Mouse (Mus musculus) testis, postnatal 10 days (tissue): ENCODE data around the gene Hnf4a.

Experiments
- DNase-seq: peaks from one replicate; pipeline ENCODE4 v3.0.0; 2021; ENCODE audit warnings: low spot score

Hnf4a gene

DNA sequence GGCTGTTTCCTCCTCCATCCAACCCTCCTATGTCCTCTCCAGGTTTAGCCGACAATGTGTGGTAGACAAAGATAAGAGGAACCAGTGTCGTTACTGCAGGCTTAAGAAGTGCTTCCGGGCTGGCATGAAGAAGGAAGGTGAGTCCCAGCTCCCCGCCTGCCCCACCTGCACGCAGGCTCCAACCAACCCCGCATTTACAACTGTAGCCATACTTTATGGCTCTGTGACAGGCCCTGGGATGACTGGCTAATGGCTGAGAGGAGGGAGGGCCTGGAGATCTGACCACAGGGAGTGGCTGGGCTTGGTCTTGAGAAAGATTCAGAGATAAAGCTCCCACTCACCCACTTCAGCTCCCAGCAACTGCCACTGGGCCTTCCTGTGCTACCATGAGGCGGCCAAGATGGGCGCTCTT is 45.9 kb downstream of the Hnf4a start:
- DNase-seq = no peak

DNA sequence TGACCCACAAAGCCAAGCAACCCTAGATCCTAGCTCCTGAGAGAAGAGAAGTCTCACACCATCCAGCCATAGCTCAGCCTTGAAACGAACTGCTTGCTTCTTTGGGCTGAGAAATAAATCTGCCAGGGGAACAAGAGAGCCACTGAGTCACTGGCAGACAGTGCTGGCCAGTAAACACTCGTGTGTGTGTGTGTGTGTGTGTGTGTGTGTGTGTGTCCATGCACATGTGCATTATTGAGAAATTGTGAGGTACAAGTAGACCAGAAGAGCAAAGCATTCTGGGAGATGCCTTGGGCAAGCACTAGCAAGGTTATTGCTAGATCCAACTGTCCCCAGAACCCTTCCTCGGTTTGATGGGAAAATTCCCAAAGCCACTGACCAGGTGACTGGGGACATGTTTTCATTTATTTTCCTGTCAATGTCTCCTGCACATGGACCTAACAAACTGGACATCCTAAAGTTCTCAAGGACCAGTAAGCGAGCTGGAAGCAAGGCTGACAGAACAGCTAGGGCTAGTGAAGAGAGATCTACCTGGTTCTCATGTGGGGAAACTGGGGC is 47.9 kb downstream of the Hnf4a start:
- DNase-seq = no peak

DNA sequence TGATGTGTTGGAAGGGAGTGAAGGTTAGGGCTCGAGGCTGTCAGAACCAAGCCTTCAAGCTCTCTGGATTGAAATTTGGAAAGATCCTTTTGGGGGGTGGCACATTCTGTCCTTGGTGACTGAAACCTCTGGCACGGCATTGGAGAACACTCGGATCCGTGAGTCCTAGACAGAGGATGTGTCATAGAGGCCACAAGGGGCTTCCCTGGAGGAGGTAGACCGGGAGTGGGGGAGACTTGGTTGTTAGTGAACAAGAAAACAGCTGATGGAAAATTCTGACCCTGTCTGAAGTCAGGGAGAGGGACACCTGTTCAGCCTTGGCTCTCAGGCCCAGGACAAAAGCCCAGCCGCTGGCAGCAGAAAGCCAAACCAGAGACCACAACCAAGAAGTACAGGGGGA is 48.4 kb downstream of the Hnf4a start:
- DNase-seq = no peak

DNA sequence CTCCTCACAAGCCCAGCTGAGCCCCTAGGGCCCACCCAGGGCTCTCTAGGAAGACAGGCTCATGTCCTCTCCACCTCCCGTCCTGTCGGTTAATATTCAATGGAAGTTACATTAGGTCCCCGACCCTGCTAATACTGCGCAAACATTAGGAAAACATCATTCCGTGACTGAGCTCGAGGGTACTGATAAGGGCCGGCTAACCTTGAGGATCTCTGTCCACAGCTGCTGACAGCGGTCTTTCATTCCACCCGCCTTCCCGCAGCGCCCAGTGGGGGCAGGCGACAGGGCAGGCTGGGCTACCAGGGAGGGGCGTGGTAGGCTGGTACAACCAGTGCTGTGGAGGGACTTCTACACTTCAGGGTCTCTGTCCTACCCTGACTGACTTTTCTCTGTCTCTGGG is 48.8 kb downstream of the Hnf4a start:
- DNase-seq = no peak

DNA sequence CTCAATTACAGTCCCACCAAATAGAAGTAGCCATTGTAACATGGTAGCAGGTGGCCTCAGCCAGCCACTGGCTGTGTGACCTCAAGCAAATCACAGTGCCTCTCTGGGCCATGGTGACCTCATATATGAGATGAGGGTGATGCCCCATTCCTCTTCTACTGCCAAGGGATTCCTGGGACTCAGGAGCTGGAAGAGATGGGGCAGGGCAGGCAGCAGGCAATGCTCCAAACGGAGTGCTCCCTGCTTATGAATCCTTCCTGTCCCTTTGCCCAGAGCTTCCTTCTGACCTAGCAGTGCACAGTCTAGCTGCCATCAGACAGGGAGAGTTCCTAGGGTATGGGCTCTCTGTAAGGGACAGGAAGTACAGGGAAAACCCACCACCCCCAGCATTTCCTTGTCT is 51.9 kb downstream of the Hnf4a start:
- DNase-seq = no peak

DNA sequence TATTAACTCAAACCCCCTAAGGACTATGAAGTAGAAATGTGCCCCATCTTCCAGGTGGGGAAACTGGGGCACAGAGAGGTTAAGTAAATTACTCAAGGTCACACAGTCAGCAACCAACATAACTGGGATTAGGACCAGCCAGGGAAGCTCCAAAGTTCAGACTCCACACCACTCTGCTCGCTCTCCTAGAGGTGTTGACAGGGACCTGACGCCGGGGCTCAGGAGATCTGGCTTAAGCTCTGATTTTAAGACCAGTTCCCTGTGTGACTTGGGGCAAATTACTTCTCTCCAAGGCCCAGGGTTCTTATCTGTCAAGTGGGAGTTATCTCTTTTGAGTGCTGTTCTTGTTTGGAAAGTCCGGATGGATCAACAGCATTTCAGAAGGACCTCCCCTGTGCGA is 52.6 kb downstream of the Hnf4a start:
- DNase-seq = no peak

DNA sequence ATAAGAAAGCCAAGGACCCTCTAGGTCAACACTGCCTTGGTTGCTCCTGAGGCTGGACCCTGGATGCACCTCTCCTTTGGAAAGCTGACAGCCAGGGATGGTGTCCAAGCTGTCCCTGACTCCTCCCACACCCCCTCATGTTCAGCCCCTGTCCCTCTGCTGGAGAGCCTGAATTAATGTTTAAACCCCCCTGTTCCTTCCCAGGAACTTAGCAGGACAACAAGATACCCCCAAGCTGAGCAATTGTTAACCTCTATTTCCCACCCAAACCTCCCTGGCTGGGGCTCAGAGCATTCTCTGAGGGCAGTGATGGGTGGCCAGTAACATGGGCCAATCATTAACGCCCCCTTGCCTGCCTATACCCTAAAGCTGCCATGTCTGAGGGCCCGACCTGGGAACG is 53.6 kb downstream of the Hnf4a start:
- DNase-seq = no peak

DNA sequence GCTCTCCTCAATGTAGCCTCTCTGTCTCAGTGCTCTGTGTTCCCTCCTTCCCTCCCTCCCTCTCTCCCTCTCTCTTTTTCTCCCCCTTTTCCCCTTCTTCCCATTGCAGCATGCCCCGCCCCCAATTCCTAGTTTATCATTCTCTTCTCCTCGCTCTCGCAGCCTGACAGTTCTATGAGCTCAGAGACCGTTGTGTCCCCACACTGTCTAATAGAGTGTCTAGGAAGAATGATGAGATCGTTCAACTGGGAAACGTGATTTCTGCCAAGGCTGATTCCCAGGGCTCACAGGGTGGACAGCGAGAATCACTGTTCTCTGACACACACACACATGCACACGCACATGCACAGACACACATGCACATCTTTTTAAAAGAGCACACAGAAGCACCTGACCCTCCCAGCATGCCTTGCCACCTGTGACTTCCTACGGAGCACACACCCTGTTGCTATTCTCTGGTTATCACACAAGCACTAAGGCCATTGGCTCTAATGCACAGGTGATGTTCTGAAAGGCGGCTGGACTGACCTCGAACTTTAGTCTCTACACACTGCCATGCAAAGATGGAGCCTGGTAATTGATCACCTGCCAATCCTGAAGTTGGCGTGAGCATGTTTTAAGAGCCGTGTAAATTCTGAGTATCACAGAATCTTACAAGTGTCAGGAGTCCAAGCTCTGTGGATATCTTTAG is 54.8 kb downstream of the Hnf4a start:
- no peak for DNase-seq

DNA sequence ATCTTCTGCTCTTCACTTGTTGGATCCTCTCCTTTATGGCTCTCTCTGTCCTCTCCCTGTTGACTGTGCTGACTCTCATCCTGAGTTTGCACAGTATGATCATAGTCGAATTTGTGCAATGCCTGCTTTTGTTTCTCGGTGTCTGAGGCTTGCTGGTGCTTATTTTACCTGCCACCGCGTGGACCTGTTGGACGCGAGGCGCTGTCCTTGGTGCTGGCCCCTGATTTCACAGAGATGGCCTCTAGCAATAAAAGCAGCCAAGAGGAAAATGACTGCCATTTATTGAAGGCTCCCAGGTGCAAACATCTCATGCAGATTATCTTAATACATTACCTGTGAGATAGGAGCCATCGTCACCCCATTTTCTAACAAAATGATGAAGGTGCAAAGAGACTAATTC is 58.0 kb downstream of the Hnf4a start:
- peak; percentile 69 for DNase-seq

DNA sequence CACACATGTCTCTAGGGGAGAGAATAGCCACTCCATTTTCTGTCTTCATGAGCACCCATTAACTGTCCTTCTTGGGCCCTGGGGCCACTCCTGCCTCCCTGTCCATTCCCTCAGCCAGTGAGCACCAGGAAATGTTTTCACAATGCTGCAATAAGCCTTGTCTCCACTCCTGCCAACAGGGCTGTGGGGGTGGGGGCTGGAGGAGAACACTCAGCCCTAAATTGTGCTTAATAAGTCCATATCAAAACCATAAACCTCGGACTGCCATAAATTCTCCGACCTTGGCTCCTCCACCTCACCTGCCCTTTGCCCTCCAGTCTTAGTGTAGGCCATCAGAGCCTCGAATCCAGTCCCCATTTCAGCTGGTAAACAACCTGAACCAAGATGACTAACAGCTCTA is 67.7 kb downstream of the Hnf4a start:
- no peak for DNase-seq

DNA sequence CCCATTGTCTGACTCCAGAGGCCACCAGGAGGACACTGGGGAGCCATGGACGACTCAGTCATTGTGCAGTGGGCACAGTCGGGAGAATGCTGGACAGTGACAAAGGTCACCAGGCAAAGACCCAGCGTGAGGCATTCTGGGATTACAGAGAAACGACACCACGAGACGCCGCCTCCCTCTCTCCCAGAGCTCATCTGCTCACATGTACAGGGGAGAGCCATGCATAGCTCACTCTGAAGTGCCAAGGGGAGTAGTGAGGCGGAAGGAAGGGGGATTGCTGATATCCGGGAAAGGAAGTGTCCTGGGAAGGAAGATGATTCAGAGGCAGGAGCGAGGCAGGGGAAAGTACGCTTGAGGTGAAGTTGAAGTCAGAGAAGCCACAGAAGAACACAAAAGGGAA is 68.6 kb downstream of the Hnf4a start:
- DNase-seq = no peak

DNA sequence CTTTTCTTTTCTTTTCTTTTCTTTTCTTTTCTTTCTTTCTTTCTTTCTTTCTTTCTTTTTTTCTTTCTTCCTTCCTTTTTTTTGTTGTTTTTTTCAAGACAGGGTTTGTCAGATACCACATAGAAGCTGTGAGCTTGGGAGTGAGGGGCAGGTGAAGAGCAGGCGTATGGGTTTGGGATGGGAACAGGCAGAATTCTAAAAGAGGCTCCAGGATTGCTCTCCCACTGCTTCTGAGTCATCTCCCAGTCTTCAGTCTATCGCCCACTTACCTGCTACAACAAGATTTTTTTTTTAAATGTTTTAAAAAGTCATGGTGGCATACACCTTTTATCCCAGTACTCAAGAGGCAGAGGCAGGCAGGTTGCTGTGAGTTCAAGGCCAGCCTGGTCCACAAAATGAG is 71.4 kb downstream of the Hnf4a start:
- DNase-seq = no peak

DNA sequence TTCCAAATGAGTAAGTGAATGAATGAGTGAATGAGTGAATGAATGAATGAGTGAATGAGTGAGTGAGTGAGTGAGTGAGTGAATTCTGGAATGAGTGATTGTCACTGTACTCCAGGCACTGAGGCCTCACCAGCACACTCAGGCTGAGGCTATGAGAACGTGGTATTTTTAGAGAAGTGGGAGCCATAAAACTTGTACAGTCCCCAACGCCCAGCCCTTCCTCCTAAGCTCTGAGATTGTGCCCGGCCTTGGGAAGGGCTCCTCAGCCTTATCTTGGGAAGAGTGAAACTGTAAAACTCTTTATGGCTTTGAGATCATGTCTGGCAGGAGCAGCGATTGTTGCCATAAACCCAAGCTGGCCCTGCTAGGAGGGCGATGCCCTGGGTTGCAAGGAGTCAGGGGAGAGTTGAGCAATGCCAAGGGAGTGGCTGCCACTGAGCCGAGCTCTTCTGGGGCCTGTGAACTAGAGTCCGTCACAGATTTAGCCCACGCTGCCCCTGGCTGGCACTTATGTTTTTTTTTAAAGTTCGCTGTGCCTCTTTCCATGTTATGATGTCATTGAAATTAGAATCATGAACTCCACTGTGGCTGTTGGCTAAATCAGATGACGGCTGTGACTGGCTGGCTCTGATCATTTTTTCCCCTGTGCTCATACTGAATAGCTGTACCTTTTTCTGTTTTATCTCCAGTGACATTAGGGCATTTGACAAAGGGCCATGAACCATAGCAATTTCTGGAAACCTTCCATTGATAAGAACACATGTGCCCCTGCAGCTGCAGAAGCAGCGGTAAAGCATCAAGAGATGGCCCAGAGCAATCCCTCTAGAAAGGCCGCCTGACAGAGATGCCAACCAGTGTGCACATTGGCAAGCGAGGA is 73.7 kb downstream of the Hnf4a start:
- DNase-seq = no peak

DNA sequence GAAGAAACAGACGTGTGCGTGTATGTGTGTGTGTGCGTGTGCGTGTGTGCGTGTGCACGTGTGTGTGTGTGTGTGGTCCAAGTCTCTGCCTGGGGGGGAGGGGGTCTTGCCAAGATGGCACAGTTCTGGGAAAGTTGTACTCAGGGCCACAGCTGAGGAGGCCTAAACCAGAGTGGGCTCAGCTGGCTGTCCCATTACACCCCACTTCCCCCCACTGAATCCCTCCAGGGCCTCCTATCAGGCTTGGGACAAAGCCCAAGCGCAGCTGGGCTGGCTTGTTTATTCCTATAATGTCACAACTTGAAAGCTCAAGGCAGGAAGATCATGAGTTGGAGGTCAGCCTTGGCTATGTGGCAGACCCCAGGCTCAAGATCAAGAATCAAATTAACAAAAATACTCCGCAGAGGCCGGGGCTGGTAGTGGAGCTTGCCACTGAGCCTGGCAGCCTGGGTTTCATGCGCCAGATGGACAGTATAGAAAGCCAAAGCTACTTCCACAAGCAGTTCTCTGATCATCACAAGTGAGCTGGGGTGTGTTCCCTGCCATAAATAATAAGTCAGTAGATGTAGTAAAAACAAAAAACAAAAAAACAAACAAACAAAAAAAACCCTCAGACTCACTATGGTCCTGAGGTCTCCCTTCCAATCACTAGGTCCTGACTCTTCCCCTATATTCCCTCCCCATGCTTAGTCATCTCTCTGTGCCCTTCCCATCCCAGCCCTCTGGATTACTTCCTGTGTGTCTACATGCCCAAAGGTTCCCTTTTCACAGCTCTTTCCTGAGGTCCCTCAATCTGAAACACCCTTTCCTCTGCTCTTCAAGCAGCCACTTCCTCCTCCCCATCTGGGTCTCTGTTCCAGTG is 76.8 kb downstream of the Hnf4a start:
- no peak for DNase-seq

DNA sequence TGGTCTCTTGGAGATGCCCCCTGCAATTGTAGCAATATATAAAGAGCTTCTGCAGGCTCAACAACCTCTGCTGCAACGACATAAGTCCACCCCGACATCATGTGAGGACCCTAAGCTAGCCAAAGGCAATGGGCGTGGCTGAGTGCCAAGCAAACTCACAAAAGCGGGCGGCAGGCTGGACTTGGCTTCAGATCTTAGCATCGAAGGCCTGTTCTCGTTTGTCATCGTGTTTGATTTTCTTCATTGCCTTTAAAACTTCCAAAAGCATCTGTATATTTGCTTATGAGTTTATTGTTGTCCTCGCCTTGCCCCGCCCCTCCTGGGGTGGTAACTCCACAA is 77.4 kb downstream of the Hnf4a start:
- DNase-seq = no peak

DNA sequence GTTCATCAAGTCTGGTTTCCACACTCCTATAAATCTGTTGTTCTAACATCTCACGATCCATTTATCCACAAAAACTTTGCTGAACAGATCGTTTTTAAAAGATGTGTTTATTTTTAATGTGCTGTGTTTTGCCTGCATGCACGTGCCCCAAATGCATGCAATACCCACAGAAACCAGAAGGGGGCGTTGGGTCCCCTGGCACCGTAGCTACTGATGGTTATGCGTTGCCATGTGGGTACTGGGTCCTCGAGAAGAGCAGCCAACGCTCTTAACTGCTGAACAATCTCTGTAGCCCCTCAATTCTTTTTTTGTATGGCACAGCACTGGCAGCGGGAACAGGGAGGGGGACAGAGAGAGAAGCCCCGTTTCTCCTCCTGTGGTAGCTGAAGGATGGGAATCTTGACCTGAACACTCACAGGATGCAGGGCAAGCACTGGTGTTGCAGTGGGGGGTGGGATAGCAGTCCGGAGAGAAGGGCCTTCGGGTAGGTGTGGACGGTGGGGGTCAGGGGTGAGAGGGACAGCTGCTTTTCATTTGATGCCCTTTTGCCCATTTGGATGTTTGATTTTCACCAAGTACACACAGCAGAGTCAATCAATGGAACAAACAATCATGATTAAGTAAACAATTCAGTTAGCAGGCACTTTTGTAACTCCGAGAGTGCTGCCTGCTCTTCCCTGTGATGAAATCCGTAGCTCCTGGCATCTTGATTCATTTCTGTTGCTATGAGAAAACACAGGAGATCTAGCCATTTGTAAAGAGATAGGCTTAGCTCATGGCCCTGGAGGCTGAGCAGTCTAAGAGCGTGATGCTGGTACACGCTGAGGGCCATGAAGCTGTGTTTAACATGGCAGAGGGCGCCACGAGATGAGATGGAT is 80.0 kb downstream of the Hnf4a start:
- peak; percentile 78 for DNase-seq

DNA sequence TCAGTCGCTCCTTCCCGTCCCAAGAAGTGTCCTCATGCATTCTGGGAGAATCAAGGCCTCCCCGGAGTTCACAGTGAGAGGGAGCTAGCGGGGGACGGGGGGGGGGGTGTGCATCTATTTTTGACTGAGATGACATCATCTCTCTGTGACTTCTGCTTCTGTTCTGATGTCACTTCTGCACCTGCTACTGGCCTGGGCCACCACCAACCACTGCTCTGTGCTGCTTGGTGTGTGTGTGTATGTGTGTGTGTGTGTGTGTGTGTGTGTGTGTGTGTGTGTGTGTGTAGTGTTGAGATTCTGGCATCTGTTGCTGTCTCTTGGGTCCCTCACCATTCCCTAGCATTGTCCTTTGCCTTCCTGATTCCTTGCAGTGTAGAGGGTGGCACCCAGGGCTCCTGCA is 80.9 kb downstream of the Hnf4a start:
- DNase-seq = no peak

DNA sequence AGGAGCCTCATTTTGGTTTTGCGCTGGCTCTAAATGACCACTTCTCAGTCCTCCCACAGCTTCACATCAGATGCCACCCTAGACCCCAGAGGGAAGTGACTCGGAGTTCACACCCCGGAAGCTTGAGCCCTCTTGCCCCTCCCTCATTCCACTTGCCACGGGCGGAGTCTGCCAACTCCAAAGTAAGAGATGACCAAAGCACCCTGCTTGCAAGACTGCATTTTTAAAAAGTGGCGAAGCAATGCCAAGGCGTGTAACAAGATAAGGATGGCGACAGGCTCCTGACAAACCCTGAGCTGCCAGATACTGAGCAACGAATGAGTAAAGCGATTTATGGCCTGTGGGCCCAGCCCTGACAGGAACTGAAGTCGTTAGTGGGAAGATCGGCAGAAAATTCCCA is 83.6 kb downstream of the Hnf4a start:
- no peak for DNase-seq

DNA sequence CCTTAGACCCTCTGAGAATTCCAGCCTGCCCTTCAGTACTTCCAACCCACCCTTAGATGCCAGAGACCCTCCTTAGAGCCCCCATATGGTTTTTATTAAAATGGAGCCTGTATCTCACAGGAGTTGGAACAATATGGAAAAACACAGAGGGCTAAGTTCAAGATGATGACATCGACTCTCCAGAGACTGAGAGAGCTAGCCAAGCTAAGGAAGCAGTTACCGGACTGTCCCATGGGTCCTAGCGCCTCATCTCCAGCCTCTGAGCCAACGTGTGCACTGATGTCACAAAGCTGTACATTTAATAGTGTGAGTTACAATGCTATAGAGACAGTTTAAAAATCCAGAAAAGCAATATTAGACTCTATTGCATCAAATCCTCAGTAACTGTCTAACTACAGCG is 84.4 kb downstream of the Hnf4a start:
- DNase-seq = no peak

DNA sequence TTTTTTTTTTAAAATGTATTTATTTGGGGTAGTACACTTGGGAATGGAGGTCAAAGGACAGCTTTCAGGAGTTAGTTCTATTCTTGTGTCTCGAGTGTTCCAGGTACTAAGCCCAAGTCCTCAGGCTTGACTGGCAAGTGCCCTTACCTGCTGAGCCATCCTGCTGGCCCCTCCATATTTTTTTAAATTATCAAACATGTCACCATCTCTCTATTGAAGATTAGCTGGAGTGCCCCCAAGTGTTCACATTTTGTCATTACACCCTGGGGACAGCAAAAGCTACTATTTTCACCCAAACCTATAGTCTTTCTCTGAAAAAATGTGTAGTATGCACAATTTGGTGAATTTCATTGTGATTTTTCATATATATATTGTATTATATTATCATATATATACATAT is 85.5 kb downstream of the Hnf4a start:
- peak; percentile 67 for DNase-seq

DNA sequence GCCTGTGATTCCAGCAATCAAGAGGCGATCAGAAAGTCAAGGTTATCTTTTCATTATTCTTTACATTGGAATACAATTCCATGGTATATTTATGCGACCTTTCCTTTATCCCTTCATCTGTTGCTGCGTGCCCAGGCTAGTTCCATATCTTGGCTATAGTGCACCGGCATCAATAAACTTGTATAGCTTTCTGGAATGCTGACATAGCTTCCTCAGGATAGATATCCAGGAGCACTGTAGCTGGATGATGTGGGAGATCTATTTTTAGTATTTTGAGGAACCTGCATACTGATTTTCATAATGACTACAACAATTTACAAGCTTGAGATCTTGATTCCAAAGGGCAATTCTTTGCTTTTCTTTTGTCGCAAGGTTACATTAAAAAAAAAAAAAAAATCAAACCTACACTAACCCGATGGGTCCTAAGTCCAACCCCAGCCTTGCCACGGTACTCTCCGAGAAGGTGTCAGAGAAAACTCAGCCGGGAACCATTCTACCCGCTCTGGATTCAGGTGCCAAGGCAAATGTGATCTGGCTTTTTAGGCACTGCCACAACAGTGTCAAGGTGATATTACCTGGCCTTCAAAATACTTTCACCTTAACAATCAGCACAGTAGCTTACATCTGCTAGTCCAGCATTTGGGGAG is 87.2 kb downstream of the Hnf4a start:
- no peak for DNase-seq
